Mouse (Mus musculus): ENCODE measurements around the gene Aldh1l1. TPM values are rescaled to one million over a fixed set of nuclear protein-coding genes. Genes with fewer than 3 reads are reported as not detected.

The Aldh1l1 gene
- polyA plus RNA-seq, 2 experiments: 1.5 to 2.1 TPM

DNA sequence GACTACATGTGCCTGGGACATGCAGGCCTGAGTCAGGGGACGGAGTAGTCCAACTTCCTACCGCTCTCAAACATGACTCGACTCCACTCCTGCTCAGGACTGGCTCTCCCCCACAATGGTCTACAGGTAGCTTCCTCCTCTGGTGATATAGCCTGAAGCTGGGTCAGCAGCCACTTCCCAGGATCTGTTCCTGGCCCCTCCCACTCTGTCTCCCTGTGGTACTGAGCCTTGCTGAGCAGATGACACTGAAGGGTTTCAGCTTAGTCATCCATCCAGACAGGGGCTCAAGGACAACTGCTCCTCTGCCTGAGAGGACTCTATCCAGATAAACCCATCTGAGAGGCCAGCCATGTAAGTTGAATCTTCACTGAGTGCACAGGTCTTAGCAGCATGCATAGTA, 81.3 kb downstream of the Aldh1l1 start:
- Histone ChIP-seq H3K9me3 (ENCODE audit: control insufficient read depth, low read length) (no peaks in the 10 kb centered on the region), H3K27ac (replicated peaks; ENCODE audit: low read depth, low read length) (no peak overlapping the region), H3K4me1 (ENCODE audit: control insufficient read depth, insufficient read depth, low read length) (peaks cover 3% of the 10 kb centered on the region; the same call in 1 of the 2 replicates), H3K9ac (ENCODE audit: low read depth, low read length, severe bottlenecking) (no peak overlapping the region), H3K4me2 (replicated peaks; ENCODE audit: low read depth, low read length, severe bottlenecking) (no peak overlapping the region), H3K36me3 (ENCODE audit: control insufficient read depth, insufficient read depth, low read length) (no peaks in the 10 kb centered on the region), H3K27me3 (ENCODE audit: control insufficient read depth, insufficient read depth, low read length) (no peaks in the 10 kb centered on the region), H3K4me3 (replicated peaks; ENCODE audit: low read length) (no peak overlapping the region)
- ATAC-seq (ENCODE audit: low FRiP score, low read depth) (no peak), DNase-seq (ENCODE audit: low spot score) (no peak)
- 70% methylated on average over 3 of the region's 3 CpGs for WGBS
- no peak for TF ChIP-seq POLR2A (IDR thresholded peaks at IDR 0.05; ENCODE audit: borderline replicate concordance, extremely low read depth, insufficient read depth, insufficient read length)

DNA sequence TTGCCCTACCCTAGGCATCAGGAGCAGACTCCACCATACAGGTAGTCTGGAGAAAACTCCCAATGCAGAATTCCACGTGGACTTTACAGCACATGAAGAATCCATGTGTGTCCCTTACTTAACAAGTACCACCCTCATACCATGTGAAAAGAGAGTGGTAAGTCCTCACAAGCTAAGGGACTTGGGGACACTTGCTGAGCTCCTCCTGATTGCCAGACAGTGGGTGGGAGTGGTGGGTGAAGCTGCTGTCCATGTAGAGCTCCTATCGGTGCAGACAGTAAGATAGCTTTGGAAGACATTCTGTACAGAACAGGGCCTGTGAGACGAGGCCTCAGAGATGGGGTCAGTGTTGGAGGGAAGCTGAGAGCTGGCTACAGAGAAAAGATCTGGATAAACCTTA, 81.7 kb downstream of the Aldh1l1 start:
- ATAC-seq (ENCODE audit: low FRiP score, low read depth): no peak
- DNase-seq (ENCODE audit: low spot score): no peak
- no peaks in the 10 kb centered on the region for H3K27me3 ChIP-seq (ENCODE audit: control insufficient read depth, insufficient read depth, low read length)
- no peaks in the 10 kb centered on the region for H3K9me3 ChIP-seq (ENCODE audit: control insufficient read depth, low read length)
- no peak overlapping the region for H3K4me3 ChIP-seq (replicated peaks; ENCODE audit: low read length)
- no peaks in the 10 kb centered on the region for H3K36me3 ChIP-seq (ENCODE audit: control insufficient read depth, insufficient read depth, low read length)
- WGBS: 79% methylated on average over 3 of the region's 3 CpGs
- H3K27ac ChIP-seq (replicated peaks; ENCODE audit: low read depth, low read length): no peak overlapping the region
- TF ChIP-seq POLR2A (IDR thresholded peaks at IDR 0.05; ENCODE audit: borderline replicate concordance, extremely low read depth, insufficient read depth, insufficient read length): no peak
- no peak overlapping the region for H3K9ac ChIP-seq (ENCODE audit: low read depth, low read length, severe bottlenecking)
- no peak overlapping the region for H3K4me2 ChIP-seq (replicated peaks; ENCODE audit: low read depth, low read length, severe bottlenecking)
- H3K4me1 ChIP-seq (ENCODE audit: control insufficient read depth, insufficient read depth, low read length): peaks cover 3% of the 10 kb centered on the region; the same call in 1 of the 2 replicates

DNA sequence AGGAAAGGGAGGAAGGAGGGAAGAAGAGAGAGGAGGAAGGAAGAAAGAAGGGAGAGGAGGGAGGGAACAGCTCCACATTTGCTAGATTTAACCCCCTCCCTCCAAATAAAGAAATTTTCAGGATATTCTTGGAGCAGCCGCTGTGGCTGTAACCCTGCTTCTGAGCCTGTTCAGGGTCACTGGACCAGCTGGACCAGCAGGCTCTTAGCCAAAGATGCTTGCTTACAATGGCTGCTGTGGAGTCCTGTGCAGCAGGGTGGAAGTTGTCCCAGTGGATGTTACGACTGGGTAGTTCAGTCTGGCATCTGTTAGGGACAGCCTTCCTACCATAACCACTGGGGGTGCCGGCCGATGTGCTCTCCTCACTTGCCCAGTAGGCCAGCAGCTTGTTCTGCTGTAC, 82.5 kb downstream of the Aldh1l1 start:
- DNase-seq (ENCODE audit: low spot score): no peak
- no peak overlapping the region for H3K4me3 ChIP-seq (replicated peaks; ENCODE audit: low read length)
- no peaks in the 10 kb centered on the region for H3K27me3 ChIP-seq (ENCODE audit: control insufficient read depth, insufficient read depth, low read length)
- H3K4me1 ChIP-seq (ENCODE audit: control insufficient read depth, insufficient read depth, low read length): peaks cover 3% of the 10 kb centered on the region; the same call in 1 of the 2 replicates
- no peak overlapping the region for H3K27ac ChIP-seq (replicated peaks; ENCODE audit: low read depth, low read length)
- H3K4me2 ChIP-seq (replicated peaks; ENCODE audit: low read depth, low read length, severe bottlenecking): no peak overlapping the region
- 81% methylated on average over 4 of the region's 4 CpGs for WGBS
- H3K36me3 ChIP-seq (ENCODE audit: control insufficient read depth, insufficient read depth, low read length): no peaks in the 10 kb centered on the region
- no peak overlapping the region for H3K9ac ChIP-seq (ENCODE audit: low read depth, low read length, severe bottlenecking)
- TF ChIP-seq POLR2A (IDR thresholded peaks at IDR 0.05; ENCODE audit: borderline replicate concordance, extremely low read depth, insufficient read depth, insufficient read length): no peak
- ATAC-seq (ENCODE audit: low FRiP score, low read depth): no peak
- H3K9me3 ChIP-seq (ENCODE audit: control insufficient read depth, low read length): no peaks in the 10 kb centered on the region

DNA sequence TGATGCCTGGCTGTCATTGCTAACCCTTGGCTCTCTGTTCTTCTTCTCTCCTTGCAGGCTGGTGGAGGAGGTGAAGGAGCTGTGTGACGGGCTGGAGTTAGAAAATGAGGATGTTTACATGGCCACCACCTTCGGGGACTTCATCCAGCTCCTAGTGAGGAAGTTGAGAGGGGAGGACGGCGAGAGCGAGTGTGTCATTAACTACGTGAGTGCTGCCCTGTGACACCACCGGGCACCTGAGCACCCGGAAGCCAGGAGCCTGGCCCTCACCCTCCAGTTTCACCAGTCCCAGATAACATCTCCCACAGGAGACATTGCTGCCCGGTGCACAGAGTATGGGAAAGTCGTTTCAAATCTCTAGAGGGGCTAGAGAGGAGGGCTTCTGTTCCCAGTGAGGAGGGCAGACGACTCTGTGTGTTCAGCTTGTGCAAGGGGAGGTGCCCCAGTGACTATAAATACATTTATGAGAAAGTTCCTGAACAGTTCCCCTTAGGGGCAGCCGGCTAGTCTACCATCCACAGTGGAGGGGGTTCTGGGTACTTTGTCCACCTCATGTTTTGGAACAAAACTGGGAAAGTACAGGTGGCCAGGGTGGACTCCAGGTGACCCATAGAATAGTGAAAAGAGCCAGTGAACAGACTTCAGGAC, 83.6 kb downstream of the Aldh1l1 start:
- DNase-seq (ENCODE audit: low spot score) (no peak), ATAC-seq (ENCODE audit: low FRiP score, low read depth) (no peak)
- H3K27me3 ChIP-seq (ENCODE audit: control insufficient read depth, insufficient read depth, low read length): no peaks in the 10 kb centered on the region
- H3K4me3 ChIP-seq (replicated peaks; ENCODE audit: low read length): no peak overlapping the region
- 31% methylated on average over 12 of the region's 12 CpGs for WGBS
- no peak overlapping the region for H3K27ac ChIP-seq (replicated peaks; ENCODE audit: low read depth, low read length)
- TF ChIP-seq POLR2A (IDR thresholded peaks at IDR 0.05; ENCODE audit: borderline replicate concordance, extremely low read depth, insufficient read depth, insufficient read length): no peak
- H3K4me2 ChIP-seq (replicated peaks; ENCODE audit: low read depth, low read length, severe bottlenecking): no peak overlapping the region
- no peak overlapping the region for H3K9ac ChIP-seq (ENCODE audit: low read depth, low read length, severe bottlenecking)
- no peaks in the 10 kb centered on the region for H3K36me3 ChIP-seq (ENCODE audit: control insufficient read depth, insufficient read depth, low read length)
- no peaks in the 10 kb centered on the region for H3K9me3 ChIP-seq (ENCODE audit: control insufficient read depth, low read length)
- H3K4me1 ChIP-seq (ENCODE audit: control insufficient read depth, insufficient read depth, low read length): peaks cover 3% of the 10 kb centered on the region; the same call in 1 of the 2 replicates

DNA sequence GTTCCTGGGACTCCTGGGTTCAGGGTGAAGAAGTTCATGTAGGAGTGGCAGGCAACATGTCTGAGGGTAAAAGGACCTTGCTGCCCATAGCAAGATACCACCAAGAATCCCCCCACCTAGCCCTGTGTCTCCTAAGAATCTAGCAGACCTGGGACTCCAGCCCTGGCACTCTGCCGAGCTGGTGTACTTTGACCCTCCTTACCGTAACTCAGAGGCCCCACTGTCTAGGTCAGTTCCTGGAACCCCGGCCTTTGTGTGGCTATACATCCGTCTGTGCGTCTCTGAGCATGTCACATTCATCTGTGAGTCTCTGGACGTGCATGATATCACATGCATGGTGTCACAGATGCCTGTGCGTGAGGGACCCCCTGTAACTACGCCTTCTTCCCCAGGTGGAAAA, 84.2 kb downstream of the Aldh1l1 start:
- TF ChIP-seq POLR2A (IDR thresholded peaks at IDR 0.05; ENCODE audit: borderline replicate concordance, extremely low read depth, insufficient read depth, insufficient read length): no peak
- no peak for DNase-seq (ENCODE audit: low spot score)
- Histone ChIP-seq H3K9ac (ENCODE audit: low read depth, low read length, severe bottlenecking) (no peak overlapping the region), H3K4me2 (replicated peaks; ENCODE audit: low read depth, low read length, severe bottlenecking) (no peak overlapping the region), H3K27me3 (ENCODE audit: control insufficient read depth, insufficient read depth, low read length) (no peaks in the 10 kb centered on the region), H3K9me3 (ENCODE audit: control insufficient read depth, low read length) (no peaks in the 10 kb centered on the region), H3K4me3 (replicated peaks; ENCODE audit: low read length) (no peak overlapping the region), H3K4me1 (ENCODE audit: control insufficient read depth, insufficient read depth, low read length) (peaks cover 3% of the 10 kb centered on the region; the same call in 1 of the 2 replicates), H3K36me3 (ENCODE audit: control insufficient read depth, insufficient read depth, low read length) (no peaks in the 10 kb centered on the region), H3K27ac (replicated peaks; ENCODE audit: low read depth, low read length) (no peak overlapping the region)
- 71% methylated on average over 8 of the region's 8 CpGs for WGBS
- ATAC-seq (ENCODE audit: low FRiP score, low read depth): no peak
